Mouse (Mus musculus): ENCODE measurements around the gene Fam161a. TPM values are rescaled to one million over a fixed set of nuclear protein-coding genes. Genes with fewer than 3 reads are reported as not detected.

Gene Fam161a
- total RNA-seq, 4 experiments from 2014 or later, result 14.8 to 29.9 (median 22.3) TPM

DNA sequence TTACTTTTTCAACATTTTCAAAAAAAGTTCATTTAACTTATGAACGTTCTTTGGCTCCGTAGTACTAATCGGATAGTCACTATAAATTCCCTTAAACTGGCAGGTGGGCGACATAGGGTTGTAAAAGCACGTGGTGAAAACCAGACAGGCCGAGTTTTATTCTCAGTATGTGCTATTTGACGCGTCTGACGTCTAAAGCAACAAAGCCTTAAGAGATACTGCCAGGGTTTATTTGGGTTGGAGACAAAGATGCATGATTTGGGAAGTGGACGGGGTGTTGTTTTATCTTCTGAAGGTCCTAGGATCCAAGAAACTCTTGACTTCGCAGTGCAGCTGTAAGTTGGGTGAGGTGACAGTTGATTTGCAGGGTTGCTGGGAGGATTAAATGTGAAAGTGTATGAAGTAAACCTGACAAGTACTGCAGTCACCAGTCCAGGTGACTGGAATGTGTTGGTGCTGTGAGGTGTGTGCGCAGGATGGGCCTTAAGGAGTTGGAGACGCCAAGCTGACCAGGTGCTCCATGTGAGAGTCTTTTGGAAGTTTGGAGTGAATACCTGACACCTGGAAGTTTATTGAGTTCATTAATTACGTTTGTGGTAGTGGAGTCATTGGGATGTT lies 16.0 kb upstream of the Fam161a start:
- DNase-seq, result no peak

GRCm38 (mm10) chr11:22994271-22994670 lies 13.1 kb upstream of the Fam161a start:
- DNase-seq, result no peak

DNA sequence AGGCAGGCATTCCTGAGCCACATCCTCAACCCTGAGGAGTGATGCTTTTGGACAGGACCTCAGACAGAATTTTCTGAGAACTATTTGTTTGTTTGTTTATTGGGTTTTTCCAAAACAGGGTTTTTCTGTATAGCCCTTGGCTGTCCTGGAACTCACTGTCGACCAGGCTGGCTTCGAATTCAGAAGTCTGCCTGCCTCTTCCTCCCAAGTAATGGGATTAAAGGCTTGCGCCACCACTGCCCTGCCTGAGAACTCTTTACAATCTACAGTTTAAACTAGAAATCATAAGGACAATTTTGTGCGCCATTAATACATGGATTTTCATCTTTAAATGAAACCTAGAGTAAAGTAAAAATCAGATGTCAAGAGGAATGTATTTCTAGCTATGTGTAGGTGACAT lies 11.9 kb upstream of the Fam161a start:
- no peak for DNase-seq

- DNase-seq, result no peak
Observed at GRCm38 (mm10) chr11:22998308-22998707, 9.0 kb upstream of the Fam161a start.

DNA sequence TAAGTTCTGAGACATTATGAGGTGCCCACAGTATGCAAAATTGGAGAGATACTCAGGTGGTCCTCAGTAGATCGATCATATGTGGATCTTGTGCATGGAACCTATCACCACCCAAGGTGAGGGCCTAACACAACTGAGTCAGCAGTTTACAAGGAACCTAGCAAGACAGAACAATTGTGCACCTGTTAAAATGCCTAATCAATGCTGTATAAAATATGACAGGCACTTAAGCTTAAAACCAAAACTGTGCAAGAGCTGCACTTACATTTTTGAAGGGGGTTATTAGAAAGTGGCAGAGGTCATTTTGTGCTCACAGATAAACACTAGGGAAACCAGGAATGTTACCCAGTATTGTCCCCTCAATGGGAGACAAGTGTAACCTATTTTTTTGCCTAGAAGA lies 2.1 kb upstream of the Fam161a start:
- DNase-seq, result no peak

DNA sequence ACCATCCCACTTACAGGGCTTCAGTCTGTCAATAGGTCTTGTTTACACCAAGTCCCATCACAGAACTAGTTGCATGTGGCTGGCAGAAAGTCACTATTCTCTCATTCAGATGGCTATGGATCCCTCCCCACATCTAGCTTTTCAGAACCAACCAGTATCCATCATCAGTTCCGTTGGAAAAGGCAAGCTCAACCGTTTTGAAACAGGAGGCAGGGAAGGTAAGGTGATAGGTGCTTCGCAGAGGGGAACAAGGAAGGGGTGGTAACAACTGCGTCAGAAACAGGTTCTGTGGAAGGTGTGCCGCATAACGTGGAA lies 208 bp upstream of the Fam161a start:
- no peak for DNase-seq

DNA sequence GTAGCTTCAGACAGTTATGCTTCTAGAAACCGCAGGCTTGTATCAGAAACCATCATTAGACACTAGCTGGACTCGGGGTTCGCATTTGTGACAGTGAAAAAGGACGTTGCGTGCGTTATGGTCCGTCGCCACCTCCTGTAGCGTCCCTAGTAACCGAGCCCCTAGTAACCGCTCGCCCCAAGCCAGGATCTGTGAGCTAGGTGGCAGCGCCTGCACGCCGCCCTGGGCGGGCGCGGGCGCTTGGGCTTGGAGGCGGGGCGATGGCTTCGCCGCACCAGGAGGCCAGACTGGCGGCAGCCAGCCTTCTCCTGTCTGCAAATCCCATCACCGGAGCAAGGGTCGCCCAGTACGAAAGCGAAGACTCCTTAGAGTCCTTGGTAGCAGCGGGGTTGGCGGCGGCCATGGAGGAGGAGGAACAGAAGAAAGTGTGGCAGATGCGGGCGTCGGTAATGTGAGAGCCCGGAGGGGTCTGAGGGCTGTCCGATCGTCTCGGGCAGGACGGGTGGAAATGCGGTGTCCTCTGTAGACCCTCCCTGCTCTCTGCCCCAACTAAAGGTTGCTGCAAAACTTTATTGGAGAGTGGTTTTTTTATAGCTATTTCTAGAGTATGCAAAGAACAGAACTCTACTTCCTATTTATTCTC lies 971 bp downstream of the Fam161a start:
- DNase-seq, result peak; percentile 82

DNA sequence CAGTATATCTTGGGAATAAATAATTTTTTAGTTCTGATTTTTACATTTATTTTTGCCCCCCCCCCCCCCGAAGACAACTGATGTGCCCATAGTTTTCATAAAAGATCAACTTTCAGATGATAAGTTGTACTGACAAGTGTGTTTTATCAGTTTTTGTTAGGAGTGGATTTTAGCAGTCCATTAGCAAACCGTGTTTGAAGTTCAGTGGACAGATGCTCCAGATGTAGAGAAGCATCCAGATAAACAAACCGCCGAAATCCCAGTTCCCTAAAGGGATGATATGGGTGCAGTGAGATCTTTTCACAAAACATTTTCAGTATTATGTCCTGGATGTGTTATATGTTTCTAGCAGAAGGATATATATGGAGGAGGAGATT lies 1.5 kb downstream of the Fam161a start:
- no peak for DNase-seq

GRCm38 (mm10) chr11:23013096-23013495 lies 5.8 kb downstream of the Fam161a start:
- DNase-seq, result no peak

DNA sequence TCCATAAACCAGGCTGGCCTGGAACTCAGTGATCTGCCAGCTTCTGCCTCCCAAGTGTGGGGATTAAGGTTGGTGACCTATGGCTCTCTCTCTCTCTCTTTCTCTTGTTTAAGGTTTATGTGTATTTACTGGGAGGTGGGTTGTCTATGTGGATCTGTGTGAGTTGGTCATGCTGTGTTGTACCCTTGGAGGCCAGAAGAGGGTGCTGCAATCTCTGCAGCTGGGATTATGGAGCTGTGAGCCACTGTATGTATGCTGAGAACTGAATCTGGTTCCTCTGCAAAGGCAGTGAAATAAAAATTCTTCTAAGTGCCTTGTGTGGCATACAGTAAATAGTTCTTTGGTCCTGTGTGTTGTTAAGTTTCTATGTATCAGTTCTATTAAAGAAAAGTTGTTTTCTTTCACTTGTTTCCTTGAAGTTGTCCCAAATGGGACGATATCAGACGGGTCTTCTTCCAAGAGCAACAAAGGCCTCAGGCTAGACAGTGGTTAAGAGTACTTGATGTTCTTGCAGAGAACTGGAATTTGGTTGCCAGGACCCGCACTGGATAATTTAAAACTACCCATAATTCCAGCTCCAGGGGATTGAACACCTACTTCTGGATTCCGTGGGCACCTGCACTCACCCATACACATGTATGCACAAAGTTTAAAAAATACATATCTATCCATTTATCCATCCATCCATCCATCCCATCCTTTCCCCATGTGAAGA lies 6.4 kb downstream of the Fam161a start:
- DNase-seq, result no peak

DNA sequence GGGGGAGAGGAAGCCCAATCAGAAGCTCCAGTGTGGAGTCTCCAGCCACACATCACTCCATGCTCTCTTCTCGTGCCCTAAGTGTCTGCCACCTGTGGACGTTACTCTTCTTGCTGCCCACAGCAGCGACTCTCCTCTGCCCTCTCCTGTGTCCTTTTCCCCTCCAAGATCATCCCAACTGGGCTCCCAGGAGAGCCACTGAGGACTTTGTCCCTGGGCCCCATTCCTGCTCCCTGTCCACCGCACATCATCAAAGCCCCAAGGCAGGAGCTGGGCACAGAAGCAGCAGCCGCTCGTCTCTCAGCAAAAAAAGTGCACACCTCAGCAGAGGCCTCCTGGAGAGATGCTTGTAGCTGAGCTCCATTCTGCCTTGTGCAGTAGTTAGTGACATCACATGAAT lies 7.7 kb downstream of the Fam161a start:
- DNase-seq, result no peak

GRCm38 (mm10) chr11:23017943-23018342 lies 10.6 kb downstream of the Fam161a start:
- DNase-seq, result no peak

GRCm38 (mm10) chr11:23020116-23020770 lies 12.9 kb downstream of the Fam161a start:
- DNase-seq, result peak; percentile 35

DNA sequence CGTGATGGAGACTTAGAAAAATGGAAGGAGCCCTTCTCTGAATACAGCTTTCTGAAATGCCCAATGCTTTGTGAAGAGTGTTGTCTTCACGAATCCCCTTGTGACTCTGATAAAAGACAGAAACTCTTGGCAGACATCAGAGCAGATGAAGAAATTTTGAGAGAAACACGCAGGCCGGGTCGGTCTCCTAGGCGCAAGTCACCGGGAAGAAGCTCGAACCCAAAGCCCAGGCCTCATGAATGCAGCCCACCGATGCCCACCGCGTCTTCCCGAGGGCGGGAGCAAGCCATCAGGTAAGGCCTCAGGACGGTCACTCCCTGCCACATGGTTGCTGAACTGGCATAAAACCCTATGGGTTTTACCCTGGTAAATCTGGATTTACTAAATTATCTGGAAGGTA lies 13.5 kb downstream of the Fam161a start:
- no peak for DNase-seq

- no peak for DNase-seq
Observed at GRCm38 (mm10) chr11:23023155-23023554, 15.8 kb downstream of the Fam161a start.

- DNase-seq, result no peak
Observed at GRCm38 (mm10) chr11:23024169-23024568, 16.8 kb downstream of the Fam161a start.

DNA sequence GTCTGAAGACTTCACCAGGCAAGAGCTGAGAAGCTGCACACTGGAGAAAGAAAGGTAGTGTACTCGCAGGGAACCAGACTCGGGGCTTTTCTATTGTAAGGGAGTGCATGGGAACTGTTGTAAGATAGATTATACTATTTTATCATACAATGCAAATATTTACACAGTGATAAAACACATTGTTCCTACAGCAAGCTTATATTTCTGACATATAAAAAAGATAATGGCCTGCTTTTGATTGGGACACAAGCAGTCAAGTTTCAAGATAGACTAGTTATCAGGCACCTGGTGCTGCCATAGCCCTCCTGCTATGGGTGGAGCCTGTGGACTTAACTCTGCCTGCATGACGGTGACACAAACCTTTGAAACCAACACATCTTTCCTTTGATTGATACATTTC lies 21.6 kb downstream of the Fam161a start:
- no peak for DNase-seq

- DNase-seq, result no peak
Observed at GRCm38 (mm10) chr11:23029399-23029798, 22.1 kb downstream of the Fam161a start.

DNA sequence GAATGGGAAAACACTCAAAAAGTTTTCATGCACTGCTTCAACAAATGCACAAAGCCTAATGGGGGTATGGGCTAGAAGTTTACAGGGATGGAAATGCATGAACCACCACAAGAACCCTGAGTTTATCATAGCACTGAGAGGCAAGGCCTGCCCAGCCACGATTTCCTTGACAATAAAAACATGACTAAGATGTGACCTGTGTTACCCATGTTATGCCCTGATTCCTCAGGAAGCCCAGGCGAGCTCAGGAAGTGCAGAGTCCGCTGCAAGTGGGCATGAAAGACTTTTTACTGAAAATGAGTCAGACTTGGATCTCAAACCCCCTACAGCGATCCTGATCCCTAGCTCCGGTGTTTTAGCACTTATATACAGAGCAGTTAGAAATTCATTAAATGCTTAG lies 39.9 kb downstream of the Fam161a start:
- DNase-seq, result no peak

GRCm38 (mm10) chr11:23047663-23048582 lies 40.6 kb downstream of the Fam161a start:
- DNase-seq, result no peak

GRCm38 (mm10) chr11:23049642-23050041 lies 42.3 kb downstream of the Fam161a start:
- no peak for DNase-seq

- peak; percentile 35 for DNase-seq
Observed at GRCm38 (mm10) chr11:23052353-23052752, 45.0 kb downstream of the Fam161a start.
